Mouse (Mus musculus) forebrain, embryonic 15.5 days (tissue): ENCODE data around the gene Musk. TPM values are rescaled to one million over a fixed set of nuclear protein-coding genes. Genes with fewer than 3 reads are reported as not detected.

Source experiments
- polyA plus RNA-seq: library from polyadenylated mRNA; unstranded; fragments of >200 nt; fragmentation: Nextera tagmentation; extraction: Ambion mirVana; gene quantifications from 2 replicates; pipeline ENCODE4 v1.2.1, GENCODE M21; 2015

Gene Musk
- polyA plus RNA-seq, 1 experiment from 2014 or later = 0.13 TPM

Other genes with a start within 250 kb of the Musk start
- gene Svep1, start 79.1 kb upstream of the Musk start, polyA plus RNA-seq = 0.31 and 0.46 TPM in 2 replicates